Mouse (Mus musculus) myocyte (in vitro differentiated cells): ENCODE data around the gene Tnc.

Experiments
- CEBPB ChIP-seq: IDR thresholded peaks from 2 replicates; pipeline ENCODE4 v1.6.1; 2011; ENCODE audit warnings: mild to moderate bottlenecking, moderate library complexity; ENCODE audit not compliant: poor library complexity, insufficient read depth, severe bottlenecking
- MAX ChIP-seq: IDR thresholded peaks from one replicate; pipeline ENCODE4 v1.6.1; 2011; ENCODE audit warnings: low read depth, mild to moderate bottlenecking, control low read depth
- MYOD1 ChIP-seq, 3 experiments: IDR thresholded peaks; one replicate each; pipeline ENCODE4 v1.6.1; 2011; ENCODE audit warnings: control low read depth in 2 of 3, low read depth in 2 of 3, mild to moderate bottlenecking in 2 of 3, moderate library complexity in 1 of 3; ENCODE audit not compliant: insufficient read length in 2 of 3, control insufficient read depth in 1 of 3
- MYOG ChIP-seq, 3 experiments: IDR thresholded peaks; one replicate each; pipeline ENCODE4 v1.6.1; 2011; ENCODE audit warnings: control low read depth in 2 of 3, low read depth in 2 of 3, mild to moderate bottlenecking in 2 of 3; ENCODE audit not compliant: insufficient read length in 2 of 3, control insufficient read depth in 1 of 3, insufficient read depth in 1 of 3
- POLR2A ChIP-seq: IDR thresholded peaks from one replicate; pipeline ENCODE4 v1.6.1; 2011; ENCODE audit warnings: low read depth, mild to moderate bottlenecking, control low read depth, moderate library complexity; ENCODE audit not compliant: insufficient read length
- TCF3 ChIP-seq: IDR thresholded peaks from one replicate; pipeline ENCODE4 v1.6.1; 2011; ENCODE audit warnings: low read depth, control low read depth; ENCODE audit not compliant: insufficient read length

DNA sequence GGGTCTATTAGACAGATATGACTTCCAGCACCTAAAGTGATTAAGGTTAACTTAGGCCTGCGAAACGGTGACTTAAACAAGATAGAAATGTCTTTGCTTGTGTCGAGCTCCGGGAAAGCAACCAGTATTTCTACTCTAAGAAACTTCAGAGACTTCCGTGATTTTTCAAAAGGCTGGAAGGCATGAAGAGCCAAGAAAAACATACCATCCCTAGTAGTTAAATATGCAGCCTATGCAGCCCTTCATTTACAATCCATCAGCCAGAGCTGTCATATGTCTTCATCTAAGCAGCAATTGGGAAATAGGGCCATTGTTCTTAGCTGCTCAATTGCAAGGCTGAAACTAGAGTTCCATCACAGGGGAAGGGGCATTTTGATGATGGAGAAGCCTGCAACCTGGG lies 129.6 kb downstream of the Tnc start:
- no peak for TF ChIP-seq POLR2A
- no peak for TF ChIP-seq MAX
- TF ChIP-seq CEBPB, result no peak
- TF ChIP-seq MYOG (IDR thresholded peaks at IDR 0.05; ENCODE audit: control insufficient read depth in 1 of 3, insufficient read depth in 1 of 3, insufficient read length in 2 of 3, low read depth in 2 of 3), result no peak
- no peak for TF ChIP-seq MYOD1 (IDR thresholded peaks at IDR 0.05; ENCODE audit: control insufficient read depth in 1 of 3, insufficient read length in 2 of 3, low read depth in 2 of 3)
- TF ChIP-seq TCF3, result no peak
